Mouse (Mus musculus): ENCODE measurements around the gene Slx4ip. TPM values are rescaled to one million over a fixed set of nuclear protein-coding genes. Genes with fewer than 3 reads are reported as not detected.

The Slx4ip gene
- polyA plus RNA-seq, 1 experiment from 2014 or later = 2.8 TPM

DNA sequence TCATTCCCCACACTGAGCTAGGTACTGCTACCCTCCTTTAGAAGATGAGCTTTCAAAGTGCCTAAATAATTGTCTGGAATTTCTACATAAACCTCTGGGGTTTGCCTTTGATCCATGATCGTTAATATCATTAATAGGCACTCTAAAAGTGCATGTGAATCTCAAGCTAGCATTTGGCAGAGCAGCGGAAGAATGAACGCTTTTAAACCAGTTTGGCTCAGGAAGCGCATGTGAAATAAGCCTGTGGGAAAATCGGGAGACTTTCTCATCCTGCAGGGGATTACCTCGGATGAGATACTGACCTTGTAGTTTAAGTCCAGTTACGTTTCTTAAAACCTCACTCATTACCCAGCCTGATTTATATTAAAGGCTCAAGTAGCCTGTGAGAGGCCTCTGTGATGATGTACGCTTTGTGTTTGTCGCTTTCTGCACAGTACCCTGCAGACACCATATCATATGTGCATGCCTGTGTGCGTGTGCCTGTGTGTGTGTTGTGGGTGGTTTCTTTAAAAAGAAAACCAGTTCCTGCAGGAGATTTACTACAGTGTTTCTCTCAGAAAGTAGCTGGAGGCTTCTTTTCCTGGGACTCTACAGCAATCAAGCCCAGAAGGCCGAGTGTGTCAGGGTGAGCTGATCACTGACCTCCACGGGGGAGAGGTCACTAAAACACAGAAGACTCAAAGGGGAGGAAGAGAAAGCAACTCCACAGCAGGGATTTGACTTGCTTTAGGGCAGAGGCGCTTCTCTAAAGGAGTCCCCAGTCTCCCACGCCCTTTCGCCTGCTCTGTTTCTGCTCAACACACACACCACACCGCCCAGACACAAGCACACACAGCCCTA is 182.7 kb downstream of the Slx4ip start:
- no peak overlapping the region for H3K27ac ChIP-seq (ENCODE audit: low read depth, low read length)
- 69% methylated on average over 16 of the region's 16 CpGs for WGBS

DNA sequence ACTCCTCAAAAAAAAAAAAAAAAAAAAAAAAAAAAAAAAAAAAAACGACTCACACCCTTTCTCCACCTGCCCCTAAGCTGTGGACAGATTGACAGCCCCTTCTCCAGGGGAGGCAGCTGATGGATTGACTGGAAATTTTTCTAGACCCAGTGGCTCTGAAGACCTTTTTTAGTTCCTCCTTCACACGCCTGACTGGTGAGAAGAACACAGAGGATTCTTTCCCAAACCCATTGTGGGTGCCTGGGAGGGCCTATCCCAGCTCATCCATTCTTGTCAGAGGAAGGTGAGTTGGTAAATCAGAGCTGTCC is 183.2 kb downstream of the Slx4ip start:
- Histone ChIP-seq H3K4me2 (replicated peaks; ENCODE audit: low read depth) (no peak overlapping the region), H3K9ac (ENCODE audit: low read depth, low read length) (no peak overlapping the region), H3K36me3 (ENCODE audit: control insufficient read depth, insufficient read depth) (no peaks in the 10 kb centered on the region), H3K27me3 (replicated peaks; ENCODE audit: control insufficient read depth, insufficient read depth, low read length) (no peaks in the 10 kb centered on the region), H3K4me3 (ENCODE audit: low read depth, low read length) (no peak overlapping the region), H3K9me3 (ENCODE audit: control insufficient read depth) (no peaks in the 10 kb centered on the region), H3K4me1 (replicated peaks; ENCODE audit: control insufficient read depth, insufficient read depth, low read length) (no peaks in the 10 kb centered on the region), H3K27ac (ENCODE audit: low read depth, low read length) (no peak overlapping the region)
- TF ChIP-seq CTCF (IDR thresholded peaks at IDR 0.05; ENCODE audit: low read depth) = no peak
- 38% methylated on average over 2 of the region's 2 CpGs for WGBS
- no peak for ATAC-seq

More for the DNA sequence above, 182.7 kb downstream of the Slx4ip start:
- Histone ChIP-seq H3K9me3 (ENCODE audit: control insufficient read depth) (no peaks in the 10 kb centered on the region), H3K27me3 (replicated peaks; ENCODE audit: control insufficient read depth, insufficient read depth, low read length) (no peaks in the 10 kb centered on the region), H3K4me3 (ENCODE audit: low read depth, low read length) (no peak overlapping the region), H3K36me3 (ENCODE audit: control insufficient read depth, insufficient read depth) (no peaks in the 10 kb centered on the region), H3K4me1 (replicated peaks; ENCODE audit: control insufficient read depth, insufficient read depth, low read length) (no peaks in the 10 kb centered on the region), H3K9ac (ENCODE audit: low read depth, low read length) (no peak overlapping the region), H3K4me2 (replicated peaks; ENCODE audit: low read depth) (no peak overlapping the region)
- ATAC-seq = no peak
- no peak for TF ChIP-seq CTCF (IDR thresholded peaks at IDR 0.05; ENCODE audit: low read depth)

GRCm38 (mm10) chr2:137078771-137079170 is 187.8 kb downstream of the Slx4ip start:
- H3K27ac ChIP-seq (ENCODE audit: low read depth, low read length) = no peak overlapping the region
- no peak overlapping the region for H3K4me2 ChIP-seq (replicated peaks; ENCODE audit: low read depth)
- 66% methylated on average over 4 of the region's 4 CpGs for WGBS

GRCm38 (mm10) chr2:137079721-137080320 is 188.8 kb downstream of the Slx4ip start:
- Histone ChIP-seq H3K4me2 (replicated peaks; ENCODE audit: low read depth) (no peak overlapping the region), H3K27ac (ENCODE audit: low read depth, low read length) (no peak overlapping the region)
- 41% methylated on average over 10 of the region's 10 CpGs for WGBS

More at GRCm38 (mm10) chr2:137078771-137079170, 187.8 kb downstream of the Slx4ip start:
- no peaks in the 10 kb centered on the region for H3K9me3 ChIP-seq (ENCODE audit: control insufficient read depth)
- H3K4me3 ChIP-seq (ENCODE audit: low read depth, low read length) = no peak overlapping the region
- peaks cover 10% of the 10 kb centered on the region for H3K36me3 ChIP-seq (ENCODE audit: control insufficient read depth, insufficient read depth)
- no peak for ATAC-seq
- no peaks in the 10 kb centered on the region; the same call in 1 of the 2 replicates for H3K4me1 ChIP-seq (replicated peaks; ENCODE audit: control insufficient read depth, insufficient read depth, low read length)
- no peak overlapping the region for H3K9ac ChIP-seq (ENCODE audit: low read depth, low read length)
- TF ChIP-seq CTCF (IDR thresholded peaks at IDR 0.05; ENCODE audit: low read depth) = no peak
- H3K27me3 ChIP-seq (replicated peaks; ENCODE audit: control insufficient read depth, insufficient read depth, low read length) = no peaks in the 10 kb centered on the region

GRCm38 (mm10) chr2:137080468-137080867 is 189.4 kb downstream of the Slx4ip start:
- WGBS = 77% methylated on average over 6 of the region's 6 CpGs
- no peak for TF ChIP-seq CTCF (IDR thresholded peaks at IDR 0.05; ENCODE audit: low read depth)
- H3K9ac ChIP-seq (ENCODE audit: low read depth, low read length) = no peak overlapping the region
- no peaks in the 10 kb centered on the region for H3K9me3 ChIP-seq (ENCODE audit: control insufficient read depth)
- no peak overlapping the region for H3K4me3 ChIP-seq (ENCODE audit: low read depth, low read length)
- no peaks in the 10 kb centered on the region for H3K27me3 ChIP-seq (replicated peaks; ENCODE audit: control insufficient read depth, insufficient read depth, low read length)
- no peak for ATAC-seq
- no peak overlapping the region for H3K27ac ChIP-seq (ENCODE audit: low read depth, low read length)
- no peak overlapping the region for H3K4me2 ChIP-seq (replicated peaks; ENCODE audit: low read depth)
- peaks cover 27% of the 10 kb centered on the region for H3K36me3 ChIP-seq (ENCODE audit: control insufficient read depth, insufficient read depth)
- no peaks in the 10 kb centered on the region; the same call in 1 of the 2 replicates for H3K4me1 ChIP-seq (replicated peaks; ENCODE audit: control insufficient read depth, insufficient read depth, low read length)

More at GRCm38 (mm10) chr2:137079721-137080320, 188.8 kb downstream of the Slx4ip start:
- Histone ChIP-seq H3K36me3 (ENCODE audit: control insufficient read depth, insufficient read depth) (peaks cover 21% of the 10 kb centered on the region), H3K4me1 (replicated peaks; ENCODE audit: control insufficient read depth, insufficient read depth, low read length) (no peaks in the 10 kb centered on the region; the same call in 1 of the 2 replicates), H3K27me3 (replicated peaks; ENCODE audit: control insufficient read depth, insufficient read depth, low read length) (no peaks in the 10 kb centered on the region), H3K9me3 (ENCODE audit: control insufficient read depth) (no peaks in the 10 kb centered on the region), H3K4me3 (ENCODE audit: low read depth, low read length) (no peak overlapping the region), H3K9ac (ENCODE audit: low read depth, low read length) (no peak overlapping the region)
- TF ChIP-seq CTCF (IDR thresholded peaks at IDR 0.05; ENCODE audit: low read depth) = no peak
- no peak for ATAC-seq

DNA sequence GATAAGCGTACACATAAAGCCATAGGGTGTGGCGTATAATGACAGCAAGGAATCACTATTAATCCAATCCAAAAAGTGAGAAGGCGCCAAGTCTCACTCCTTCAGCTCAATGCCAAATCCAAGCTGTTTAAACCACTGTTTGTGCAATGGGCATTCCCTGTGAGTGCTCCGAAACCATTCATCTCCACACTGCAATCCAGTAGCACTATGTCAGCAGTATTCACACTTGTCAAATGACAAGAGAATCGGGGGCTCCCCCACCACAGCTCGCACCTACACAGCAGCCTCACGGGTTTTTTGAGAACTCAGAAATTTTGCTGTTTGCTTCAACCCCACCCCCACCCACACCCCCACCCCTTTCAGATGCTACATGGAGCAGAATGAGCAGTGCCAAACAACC is 190.0 kb downstream of the Slx4ip start:
- Histone ChIP-seq H3K27ac (ENCODE audit: low read depth, low read length) (no peak overlapping the region), H3K4me2 (replicated peaks; ENCODE audit: low read depth) (no peak overlapping the region), H3K4me1 (replicated peaks; ENCODE audit: control insufficient read depth, insufficient read depth, low read length) (no peaks in the 10 kb centered on the region; the same call in 1 of the 2 replicates), H3K36me3 (ENCODE audit: control insufficient read depth, insufficient read depth) (peaks cover 33% of the 10 kb centered on the region), H3K4me3 (ENCODE audit: low read depth, low read length) (no peak overlapping the region), H3K27me3 (replicated peaks; ENCODE audit: control insufficient read depth, insufficient read depth, low read length) (no peaks in the 10 kb centered on the region), H3K9me3 (ENCODE audit: control insufficient read depth) (no peaks in the 10 kb centered on the region), H3K9ac (ENCODE audit: low read depth, low read length) (no peak overlapping the region)
- no peak for ATAC-seq
- TF ChIP-seq CTCF (IDR thresholded peaks at IDR 0.05; ENCODE audit: low read depth) = no peak
- WGBS = 93% methylated on average over 7 of the region's 7 CpGs

Measured in intestine, postnatal 0 days (tissue).